Mouse (Mus musculus): ENCODE measurements around the gene Pde10a.

- TF ChIP-seq CTCF (IDR thresholded peaks at IDR 0.05; ENCODE audit: extremely low read depth, insufficient read depth, insufficient read length, insufficient replicate concordance) (no peak), POLR2A (IDR thresholded peaks at IDR 0.05; ENCODE audit: low read depth, low read length) (no peak)
Observed at GRCm38 (mm10) chr17:8658751-8659454, 133.7 kb downstream of the Pde10a start.
